Comparison of ENCODE assay signal across 8 mouse cellular contexts in the genomic region with DNA sequence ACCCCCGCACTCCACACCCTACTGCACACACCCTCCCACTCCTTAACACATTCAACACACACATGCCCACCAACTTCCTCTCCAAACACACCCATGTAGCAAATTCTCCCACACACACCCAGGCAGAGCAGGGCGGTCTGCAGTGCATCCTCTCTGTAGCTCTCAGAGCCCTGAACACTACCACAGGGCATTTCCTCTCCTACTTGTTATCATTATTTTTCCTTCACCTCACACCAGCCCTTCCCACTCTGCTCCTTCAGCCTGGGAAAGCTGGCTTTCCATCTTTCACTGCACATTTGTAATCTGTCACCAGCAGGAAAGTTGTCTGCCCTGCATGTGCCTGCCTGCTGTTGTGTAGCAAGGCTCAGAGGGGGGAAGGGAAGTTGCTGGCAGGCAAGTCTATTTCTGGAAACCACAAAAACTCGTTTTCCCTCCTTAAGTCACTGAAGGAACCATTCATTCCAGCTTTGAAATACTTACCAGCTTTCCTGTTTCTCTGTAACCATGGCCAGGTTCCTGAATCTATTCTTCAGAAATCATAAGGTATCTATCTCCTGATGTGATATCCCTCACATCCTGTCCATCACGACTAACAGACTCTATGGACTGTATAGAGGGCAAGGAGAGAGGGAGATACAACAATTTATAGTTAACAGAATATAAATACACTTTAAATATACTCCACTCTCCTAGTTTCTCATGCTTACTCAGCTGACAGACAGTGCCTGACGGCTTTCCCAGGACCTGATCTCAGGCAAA. TPM values are rescaled to one million over a fixed set of nuclear protein-coding genes. Genes with fewer than 3 reads are reported as not detected.
DNase-seq lines count a peak whose midpoint lies in the region; ATAC-seq and TF ChIP-seq lines count a peak whose summit lies in the region.

No protein-coding gene starts in this region.

- 0 out of 2 replicates have a peak, but pooled peaks have one; percentile 34 for TF ChIP-seq POLR2A in thymus, adult 2 months (IDR thresholded peaks at IDR 0.05; ENCODE audit: control insufficient read depth, extremely low read depth, insufficient read depth, low read length, poor library complexity)

- peak; percentile 25 for DNase-seq in 3134 (ENCODE audit: extremely low read depth, insufficient read length, low spot score)
- DNase-seq in CD8-positive naive resting alpha-beta T cell, adult 2 months (ENCODE audit: low read depth in 2 of 2, low spot score in 2 of 2): peak; percentile 30 to 50
- DNase-seq in fibroblast of lung, adult 2 months (ENCODE audit: low read depth): peak; percentile 98
- DNase-seq in midbrain, postnatal 0 days (ENCODE audit: low spot score): peak; percentile 57
- DNase-seq in thymus, adult 2 months: peak; percentile 70
- no peak for DNase-seq in gastrocnemius, postnatal 10 days

- no peak overlapping the region for H3K4me3 ChIP-seq in hindbrain, embryonic 15.5 days
- H3K4me3 ChIP-seq in limb, embryonic 15.5 days: no peak overlapping the region
- no peak overlapping the region for H3K4me3 ChIP-seq in midbrain, postnatal 0 days (ENCODE audit: low read depth, low read length)
- H3K4me3 ChIP-seq in thymus, adult 2 months (ENCODE audit: control insufficient read depth, insufficient read depth, low read length): peak overlapping the region; percentile 2; the same call in 1 of the 2 replicates

- no peaks in the 10 kb centered on the region for H3K27me3 ChIP-seq in hindbrain, embryonic 15.5 days
- H3K27me3 ChIP-seq in limb, embryonic 15.5 days: no peaks in the 10 kb centered on the region
- H3K27me3 ChIP-seq in midbrain, postnatal 0 days (ENCODE audit: insufficient read depth, low read length): no peaks in the 10 kb centered on the region
- no peaks in the 10 kb centered on the region for H3K27me3 ChIP-seq in thymus, adult 2 months (ENCODE audit: control insufficient read depth, insufficient read depth, low read length)

- H3K36me3 ChIP-seq in hindbrain, embryonic 15.5 days: no peaks in the 10 kb centered on the region
- no peaks in the 10 kb centered on the region for H3K36me3 ChIP-seq in limb, embryonic 15.5 days
- no peaks in the 10 kb centered on the region for H3K36me3 ChIP-seq in midbrain, postnatal 0 days (ENCODE audit: insufficient read depth, low read length)
- H3K36me3 ChIP-seq in thymus, adult 2 months (ENCODE audit: control insufficient read depth, insufficient read depth, low read length): no peaks in the 10 kb centered on the region

- no peak overlapping the region for H3K4me2 ChIP-seq in hindbrain, embryonic 15.5 days
- 0 out of 2 replicates have a peak overlapping the region, but pooled peaks have one; percentile 2 for H3K4me2 ChIP-seq in limb, embryonic 15.5 days
- H3K4me2 ChIP-seq in midbrain, postnatal 0 days (ENCODE audit: low read depth, low read length, poor library complexity, severe bottlenecking): no peak overlapping the region

- no peak overlapping the region for H3K9ac ChIP-seq in hindbrain, embryonic 15.5 days
- no peak overlapping the region for H3K9ac ChIP-seq in limb, embryonic 15.5 days
- H3K9ac ChIP-seq in midbrain, postnatal 0 days (replicated peaks; ENCODE audit: low read length, poor library complexity, severe bottlenecking): no peak overlapping the region

- WGBS in hindbrain, embryonic 15.5 days: 50% methylated on average over 5 of the region's 5 CpGs
- WGBS in limb, embryonic 15.5 days: 19% methylated on average over 5 of the region's 5 CpGs
- WGBS in midbrain, postnatal 0 days: 59% methylated on average over 5 of the region's 5 CpGs
- 14% methylated on average over 5 of the region's 5 CpGs for WGBS in thymus, adult 2 months

- no peak for TF ChIP-seq CTCF in midbrain, postnatal 0 days (IDR thresholded peaks at IDR 0.05)
- TF ChIP-seq CTCF in thymus, adult 2 months (IDR thresholded peaks at IDR 0.05; ENCODE audit: borderline replicate concordance, control insufficient read depth, extremely low read depth, insufficient read depth, low read length, poor library complexity): no peak

- H3K4me1 ChIP-seq in hindbrain, embryonic 15.5 days (replicated peaks): peaks cover 10% of the 10 kb centered on the region
- H3K4me1 ChIP-seq in limb, embryonic 15.5 days: peaks cover 19% of the 10 kb centered on the region
- H3K4me1 ChIP-seq in midbrain, postnatal 0 days (ENCODE audit: insufficient read depth, low read length): peaks cover 4% of the 10 kb centered on the region; the same call in 1 of the 2 replicates
- peaks cover 16% of the 10 kb centered on the region for H3K4me1 ChIP-seq in thymus, adult 2 months (replicated peaks; ENCODE audit: control insufficient read depth, insufficient read depth, low read length)

- ATAC-seq in hindbrain, embryonic 15.5 days (ENCODE audit: low FRiP score, low read depth): peak; percentile 90
- peak; percentile 87 for ATAC-seq in limb, embryonic 15.5 days (ENCODE audit: insufficient number of reproducible peaks, low FRiP score, low TSS enrichment, low read depth)
- peak; percentile 52; the same call in 1 of the 2 replicates for ATAC-seq in midbrain, postnatal 0 days (ENCODE audit: low FRiP score)

- peak overlapping the region; percentile 6 for H3K27ac ChIP-seq in hindbrain, embryonic 15.5 days (replicated peaks)
- H3K27ac ChIP-seq in limb, embryonic 15.5 days: peak overlapping the region; percentile 77
- H3K27ac ChIP-seq in midbrain, postnatal 0 days (ENCODE audit: low read depth, low read length): no peak overlapping the region
- H3K27ac ChIP-seq in thymus, adult 2 months (ENCODE audit: control insufficient read depth, insufficient read depth, low read length): peak overlapping the region; percentile 82

- H3K9me3 ChIP-seq in hindbrain, embryonic 15.5 days: no peaks in the 10 kb centered on the region
- no peaks in the 10 kb centered on the region for H3K9me3 ChIP-seq in limb, embryonic 15.5 days
- no peaks in the 10 kb centered on the region for H3K9me3 ChIP-seq in midbrain, postnatal 0 days (ENCODE audit: low read length)

RNA-seq across cellular contexts. Expression of a gene that starts 52.0 kb away (rescaled TPM):
- polyA plus RNA-seq in hindbrain, embryonic 15.5 days (2015; fragmentation: Nextera tagmentation; extraction: Ambion mirVana): 4.5 and 5.9 TPM in 2 replicates
- 7.9 and 8.5 TPM in 2 replicates for polyA plus RNA-seq in limb, embryonic 15.5 days (2015; fragmentation: Nextera tagmentation; extraction: Ambion mirVana)
- total RNA-seq in midbrain, postnatal 0 days (2014; rRNA removed): 7.5 and 11.7 TPM in 2 replicates
- polyA plus RNA-seq in midbrain, postnatal 0 days (2015; fragmentation: Nextera tagmentation; extraction: Ambion mirVana): 3.4 TPM in 2 replicates
- 29.5 and 36.3 TPM in 2 replicates for polyA plus RNA-seq in thymus, adult 2 months (2012; rRNA removed)
- 1 to 10 TPM; 1.7 to 2.7 TPM for total RNA-seq in gastrocnemius, postnatal 10 days (2021)
